Mouse (Mus musculus) induced T-regulatory cell, adult 2 months (primary cell): ENCODE results near the gene Sap30l.
"Not testable (repeated sequence)": the region's sequence is repeated elsewhere in the genome, so short reads cannot be mapped to it uniquely, and the experiment has no call there.

ENCODE experiments used
- DNase-seq: peaks from one replicate; pipeline ENCODE4 v3.0.0-alpha.2; 2012; ENCODE audit warnings: low read depth

The Sap30l gene

GRCm38 (mm10) chr11:57831861-57832260, 30.4 kb downstream of the Sap30l start:
- no peak for DNase-seq

- no peak for DNase-seq
Measured at GRCm38 (mm10) chr11:57832552-57833201, 31.2 kb downstream of the Sap30l start, which contains the start of gene Hand1. TSS of gene Hand1 (minus strand) at chr11:57832818.

- DNase-seq = no peak
Measured at GRCm38 (mm10) chr11:57833296-57833977, 32.0 kb downstream of the Sap30l start.

GRCm38 (mm10) chr11:57834031-57834430, 32.6 kb downstream of the Sap30l start:
- no peak for DNase-seq

GRCm38 (mm10) chr11:57835331-57835730, 33.9 kb downstream of the Sap30l start:
- no peak for DNase-seq

GRCm38 (mm10) chr11:57835931-57836330, 34.5 kb downstream of the Sap30l start:
- DNase-seq = no peak

GRCm38 (mm10) chr11:57836401-57836800, 35.0 kb downstream of the Sap30l start:
- DNase-seq = no peak

GRCm38 (mm10) chr11:57836872-57837680, 35.6 kb downstream of the Sap30l start:
- no peak for DNase-seq

GRCm38 (mm10) chr11:57837861-57838680, 36.6 kb downstream of the Sap30l start:
- no peak for DNase-seq

GRCm38 (mm10) chr11:57840986-57841385, 39.5 kb downstream of the Sap30l start:
- no peak for DNase-seq

- DNase-seq = no peak
Measured at GRCm38 (mm10) chr11:57841391-57841790, 40.0 kb downstream of the Sap30l start.

- DNase-seq = not testable (repeated sequence)
Measured at GRCm38 (mm10) chr11:57846421-57847363, 45.3 kb downstream of the Sap30l start.

GRCm38 (mm10) chr11:57847396-57847795, 46.0 kb downstream of the Sap30l start:
- no peak for DNase-seq

GRCm38 (mm10) chr11:57850298-57850697, 48.9 kb downstream of the Sap30l start:
- no peak for DNase-seq

GRCm38 (mm10) chr11:57850931-57851330, 49.5 kb downstream of the Sap30l start:
- DNase-seq = no peak

GRCm38 (mm10) chr11:57853571-57853970, 52.1 kb downstream of the Sap30l start:
- DNase-seq = no peak

- no peak for DNase-seq
Measured at GRCm38 (mm10) chr11:57857709-57858108, 56.3 kb downstream of the Sap30l start.
